Mouse (Mus musculus) mesoderm, embryonic 11.5 days (tissue): ENCODE data around the gene Irak1.

Experiments used
- DNase-seq: peaks from one replicate; pipeline ENCODE4 v3.0.0-alpha.2; 2012; ENCODE audit warnings: low read depth, low spot score

Irak1 gene

GRCm38 (mm10) chrX:74023188-74024049 lies at the start of gene Irak1:
Gene Irak1, minus strand, starts transcription at chrX:74023918.
- DNase-seq, result peak; percentile 81

DNA sequence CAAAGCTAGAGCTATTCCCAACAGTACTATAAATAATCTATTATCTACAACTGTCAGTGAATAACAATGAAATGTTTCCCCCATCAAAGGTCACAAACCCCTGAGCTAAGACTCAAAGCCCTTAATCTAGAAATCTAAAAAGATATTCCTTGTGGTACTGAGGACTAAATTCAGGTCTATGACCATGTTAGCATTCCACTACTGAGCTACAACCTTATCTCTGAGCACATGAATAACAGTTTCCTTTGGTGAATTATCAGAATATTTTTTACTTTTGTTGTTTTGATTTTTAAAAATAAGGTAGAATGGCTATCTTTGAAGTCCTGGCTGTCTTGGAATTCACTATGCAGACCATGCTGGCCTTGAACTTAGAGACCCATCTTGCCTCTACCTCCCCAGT lies 47.1 kb upstream of the Irak1 start:
- DNase-seq, result no peak

DNA sequence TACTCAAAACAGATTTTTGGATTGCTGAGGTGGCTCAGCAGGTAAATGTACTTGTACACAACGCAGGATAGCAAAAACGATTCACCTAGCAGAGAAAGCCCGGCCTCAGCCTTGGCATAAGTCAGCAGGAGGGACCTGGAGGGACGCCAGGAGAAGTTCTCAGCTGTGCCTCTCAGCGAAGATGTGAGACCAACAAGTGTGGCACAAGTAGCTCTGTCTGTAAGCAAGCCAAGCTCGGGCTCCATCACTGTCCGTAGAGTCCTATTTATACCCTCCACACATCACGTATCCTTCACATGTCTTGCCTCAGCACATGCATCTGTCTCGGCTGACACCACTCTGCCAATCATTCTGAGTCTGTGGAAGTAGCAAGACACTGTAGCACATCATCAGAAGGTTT lies 44.2 kb upstream of the Irak1 start:
- DNase-seq, result no peak

- DNase-seq, result no peak
Observed at GRCm38 (mm10) chrX:74045107-74045506, 21.4 kb upstream of the Irak1 start.

DNA sequence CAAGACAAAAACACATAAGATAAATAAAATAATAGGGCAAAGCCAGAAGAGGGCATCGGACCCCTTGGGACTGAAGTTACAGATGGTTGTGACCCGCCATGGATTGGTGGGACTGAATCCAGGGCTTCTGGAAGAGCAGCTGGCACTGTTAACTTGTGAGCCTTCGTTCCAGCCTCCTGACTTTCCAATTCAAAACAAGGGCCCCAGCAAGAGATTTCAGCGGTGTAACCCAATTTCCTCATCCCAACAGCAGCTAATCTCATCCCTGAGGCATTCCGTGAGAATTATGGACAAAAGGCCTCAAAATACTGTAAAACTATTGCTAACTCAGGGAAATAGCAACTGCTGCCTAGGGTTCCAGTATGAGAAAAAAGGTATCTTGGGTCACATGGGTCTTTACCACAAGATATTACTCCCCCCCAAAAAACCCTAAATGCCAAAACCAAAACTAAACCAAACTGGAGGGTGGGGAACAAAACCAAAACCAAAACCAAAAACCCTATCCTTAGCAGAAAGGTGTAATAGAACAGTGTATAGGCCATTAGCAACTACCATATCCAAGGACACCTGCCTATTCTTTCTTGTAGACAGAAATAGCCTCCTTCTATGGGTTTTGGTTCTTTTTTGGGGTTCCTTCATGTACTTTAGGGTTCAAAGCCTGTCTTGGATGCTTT lies 14.1 kb upstream of the Irak1 start:
- no peak for DNase-seq

DNA sequence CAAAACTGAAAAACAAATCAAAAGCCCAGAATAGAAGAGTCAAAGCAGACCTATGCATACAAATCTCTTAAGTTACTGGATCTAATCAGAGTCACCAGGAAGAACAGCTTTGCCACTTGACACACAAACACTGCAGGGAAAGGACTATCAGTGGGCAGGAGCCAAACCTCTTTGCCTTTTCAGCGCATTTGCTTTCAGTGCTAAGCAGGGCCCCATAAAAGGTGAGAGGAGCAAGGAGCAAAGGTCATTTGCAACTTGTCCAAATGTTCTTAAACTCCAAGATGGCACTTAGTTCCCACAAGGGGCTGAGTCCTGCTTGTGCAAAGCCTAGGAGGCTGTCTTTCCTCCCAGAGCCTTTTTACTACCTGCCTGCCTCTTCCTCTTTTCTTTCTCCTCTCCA lies 6.3 kb upstream of the Irak1 start:
- DNase-seq, result no peak

GRCm38 (mm10) chrX:74022795-74023187 lies 927 bp downstream of the Irak1 start:
- no peak for DNase-seq

DNA sequence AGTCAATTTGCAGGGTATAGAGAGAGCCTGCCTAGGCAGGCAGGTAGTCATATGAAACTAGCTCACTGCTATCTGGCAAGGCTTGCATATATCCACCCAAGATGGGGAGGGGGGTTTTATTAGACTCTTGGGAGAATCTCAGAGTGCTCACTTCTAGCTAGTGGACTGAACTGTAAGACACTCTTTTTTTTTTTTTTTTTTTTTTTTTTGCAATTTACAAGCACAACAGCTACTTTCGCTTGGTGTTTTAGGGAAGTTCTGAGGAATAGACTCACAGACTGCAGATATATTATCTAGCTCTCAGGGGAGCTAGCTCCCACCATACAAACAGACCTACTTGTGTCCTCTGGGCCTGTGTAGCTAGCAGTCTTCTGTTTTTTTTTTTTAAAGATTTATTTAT lies 9.1 kb downstream of the Irak1 start:
- no peak for DNase-seq

DNA sequence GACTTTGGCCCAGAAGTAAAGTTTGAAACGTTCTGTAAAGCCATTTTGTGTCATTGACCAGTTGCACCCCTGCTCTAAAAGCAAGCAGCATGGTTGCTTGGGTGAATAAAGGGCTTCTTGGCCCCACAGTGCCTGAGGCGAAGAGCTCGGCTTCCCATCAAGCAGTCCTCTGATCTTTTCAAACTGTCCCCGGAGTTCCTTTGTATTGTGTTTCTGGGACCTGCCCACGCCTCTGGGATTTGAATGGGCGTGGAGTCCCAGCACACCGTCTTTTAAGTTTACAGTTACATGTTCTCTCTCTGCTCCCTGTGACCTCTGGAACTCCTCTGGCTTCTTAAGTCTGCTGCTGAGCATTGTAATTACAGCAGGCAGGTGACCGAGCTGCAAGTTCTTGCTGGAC lies 15.7 kb downstream of the Irak1 start:
- no peak for DNase-seq

DNA sequence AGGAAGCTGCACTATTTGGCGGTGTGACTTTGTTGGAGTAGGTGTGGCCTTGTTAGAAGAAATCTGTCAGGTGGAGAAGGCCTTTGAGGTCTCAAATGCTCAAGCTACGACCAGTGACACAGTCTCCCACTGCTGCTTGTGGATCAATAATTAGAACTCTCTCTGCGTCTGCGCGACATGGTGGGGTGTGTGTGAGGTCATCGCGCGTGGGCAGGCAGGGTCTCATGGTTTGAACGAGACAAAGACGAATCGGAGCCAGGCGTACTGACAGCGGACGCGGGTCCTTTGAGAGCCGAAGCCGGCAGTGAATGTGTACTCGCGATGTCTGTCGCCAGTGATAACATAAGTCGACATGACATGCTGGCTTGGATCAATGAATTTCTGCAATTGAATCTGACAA lies 17.3 kb downstream of the Irak1 start:
- DNase-seq, result no peak

GRCm38 (mm10) chrX:74003644-74004043 lies 20.1 kb downstream of the Irak1 start:
- no peak for DNase-seq

- DNase-seq, result no peak
Observed at GRCm38 (mm10) chrX:74001024-74001423, 22.7 kb downstream of the Irak1 start.

DNA sequence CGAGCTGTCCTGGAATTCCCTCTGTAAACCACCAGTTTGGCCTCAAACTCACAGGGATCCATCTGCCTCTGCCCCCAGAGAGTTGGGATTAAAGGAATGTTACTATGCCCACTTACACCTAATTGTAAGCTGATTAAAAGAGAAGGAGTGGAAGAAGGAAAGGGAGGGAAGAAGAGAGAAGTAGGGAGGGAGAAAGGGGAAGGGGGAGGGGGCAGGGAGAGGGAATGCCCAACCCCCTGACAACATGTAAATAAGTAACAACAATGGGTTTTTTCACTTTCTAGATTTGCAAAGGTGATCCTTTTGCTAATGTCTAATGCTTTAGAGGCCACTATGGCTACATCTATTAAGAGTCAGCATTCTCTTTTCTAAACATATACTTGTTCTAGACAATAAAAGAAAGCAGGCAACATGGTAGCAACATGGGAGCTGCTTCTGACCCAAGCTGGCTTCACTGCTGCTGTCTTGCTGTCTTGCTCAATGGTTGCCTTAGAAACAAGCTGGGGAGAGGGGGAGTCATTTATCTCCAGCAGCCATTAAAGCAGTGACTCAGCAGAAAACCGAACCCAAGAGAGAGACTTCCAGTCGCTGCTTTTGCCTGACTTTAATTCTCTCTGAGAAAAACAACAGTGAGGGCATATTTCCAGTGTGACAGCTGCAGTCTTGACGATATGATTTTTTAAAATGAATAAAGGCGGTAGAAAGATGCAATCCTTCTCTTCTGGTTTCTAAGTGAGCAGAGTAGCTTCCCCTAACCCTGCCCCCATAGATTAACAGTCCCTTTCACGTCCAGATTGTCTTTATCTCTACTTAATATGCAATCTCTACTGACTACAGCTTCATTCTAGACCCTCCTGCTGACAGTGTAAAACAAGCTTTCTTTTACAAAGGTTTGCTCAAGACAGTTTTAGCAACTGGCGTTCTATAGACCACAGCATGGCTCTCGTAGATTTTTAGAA lies 24.5 kb downstream of the Irak1 start:
- peak; percentile 75 for DNase-seq

GRCm38 (mm10) chrX:73977783-73978182 lies 45.9 kb downstream of the Irak1 start:
- DNase-seq, result no peak

- DNase-seq, result no peak
Observed at GRCm38 (mm10) chrX:73976283-73976682, 47.4 kb downstream of the Irak1 start.

DNA sequence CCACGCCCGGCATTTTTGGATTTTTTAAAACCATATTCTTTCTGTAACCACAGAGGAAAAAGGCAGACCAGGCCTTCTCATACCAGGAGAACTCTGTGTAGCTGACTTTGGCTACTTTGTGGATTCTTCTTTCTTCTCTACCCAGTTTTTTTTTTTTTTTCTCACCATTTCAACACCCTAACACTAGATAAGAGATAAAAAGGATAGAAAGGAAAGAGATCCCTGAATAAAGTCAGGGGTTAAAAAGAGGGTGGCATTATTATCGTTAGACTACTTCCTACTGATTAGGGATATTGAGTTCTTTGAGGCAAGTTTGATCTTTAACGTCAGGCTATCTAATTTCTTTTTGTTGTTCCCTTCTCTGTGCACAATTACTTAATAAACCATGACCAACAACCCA lies 50.9 kb downstream of the Irak1 start:
- no peak for DNase-seq

DNA sequence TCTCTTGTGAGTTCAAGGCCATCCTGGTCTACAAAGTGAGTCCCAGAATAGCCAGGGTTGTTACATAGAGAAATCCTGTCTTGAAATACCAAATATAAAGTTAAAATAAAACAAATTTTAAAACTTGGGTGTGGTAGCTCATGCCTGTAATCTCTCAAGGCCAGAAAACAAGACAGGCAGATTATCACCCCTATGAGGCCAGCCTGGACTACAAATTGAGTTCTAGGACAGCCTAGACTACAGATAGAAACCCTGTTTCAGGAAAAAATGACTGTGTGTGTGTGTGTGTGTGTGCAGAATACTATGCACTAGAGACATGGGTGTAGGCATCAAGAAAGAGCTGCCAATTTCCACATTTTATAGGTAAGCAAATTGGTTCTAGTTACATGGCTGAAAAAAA lies 52.9 kb downstream of the Irak1 start:
- DNase-seq, result no peak

DNA sequence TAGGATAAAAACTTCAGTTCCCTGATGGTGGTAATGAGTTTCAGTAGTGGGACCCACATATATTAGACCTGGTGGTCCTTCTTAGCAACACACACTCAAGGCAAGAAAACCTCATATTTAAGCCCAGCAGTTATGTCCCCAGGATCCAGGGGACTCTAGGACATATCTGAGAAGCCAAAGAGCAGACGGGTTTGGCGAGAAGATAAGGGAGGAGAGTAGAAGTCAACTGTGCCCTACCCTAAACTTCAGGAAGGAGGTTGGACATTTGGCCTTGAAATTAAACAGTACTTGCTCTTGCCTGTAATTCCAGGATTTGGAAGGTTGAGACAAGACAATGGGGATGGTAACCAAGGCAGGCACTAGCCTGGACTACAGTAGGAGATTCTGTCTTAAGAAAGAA lies 54.0 kb downstream of the Irak1 start:
- no peak for DNase-seq

GRCm38 (mm10) chrX:73969167-73969566 lies 54.6 kb downstream of the Irak1 start:
- no peak for DNase-seq

GRCm38 (mm10) chrX:73967177-73968075 lies 56.3 kb downstream of the Irak1 start:
- DNase-seq, result peak; percentile 93
